Mouse (Mus musculus): ENCODE measurements around the gene Sfr1. TPM values are rescaled to one million over a fixed set of nuclear protein-coding genes. Genes with fewer than 3 reads are reported as not detected.

The Sfr1 gene
- polyA plus RNA-seq, 1 experiment from 2014 or later = 384 TPM

- Histone ChIP-seq H3K9ac (replicated peaks; ENCODE audit: low read length) (no peak overlapping the region), H3K4me3 (ENCODE audit: low read depth, low read length) (no peak overlapping the region), H3K4me1 (ENCODE audit: control insufficient read depth, insufficient read depth, low read length) (no peaks in the 10 kb centered on the region), H3K36me3 (replicated peaks; ENCODE audit: control insufficient read depth, insufficient read depth, low read depth, low read length) (no peaks in the 10 kb centered on the region), H3K27me3 (ENCODE audit: control insufficient read depth, insufficient read depth, low read length) (no peaks in the 10 kb centered on the region), H3K27ac (replicated peaks; ENCODE audit: low read depth, low read length) (no peak overlapping the region), H3K4me2 (ENCODE audit: low read depth, low read length) (no peak overlapping the region), H3K9me3 (replicated peaks; ENCODE audit: control insufficient read depth, low read length) (no peaks in the 10 kb centered on the region)
- WGBS = 91% methylated on average over 4 of the region's 4 CpGs
- ATAC-seq (replicated peaks; ENCODE audit: insufficient number of reproducible peaks, low FRiP score, low TSS enrichment, low read depth) = no peak
- DNase-seq (ENCODE audit: low spot score) = no peak
Observed at GRCm38 (mm10) chr19:47753921-47754320, 22.4 kb downstream of the Sfr1 start.

- H3K9me3 ChIP-seq (replicated peaks; ENCODE audit: control insufficient read depth, low read length) = no peaks in the 10 kb centered on the region
- no peak overlapping the region for H3K4me3 ChIP-seq (ENCODE audit: low read depth, low read length)
- no peaks in the 10 kb centered on the region for H3K27me3 ChIP-seq (ENCODE audit: control insufficient read depth, insufficient read depth, low read length)
- WGBS = 84% methylated on average over 9 of the region's 9 CpGs
- ATAC-seq (replicated peaks; ENCODE audit: insufficient number of reproducible peaks, low FRiP score, low TSS enrichment, low read depth) (no peak), DNase-seq (ENCODE audit: low spot score) (no peak)
- no peak overlapping the region for H3K4me2 ChIP-seq (ENCODE audit: low read depth, low read length)
- H3K4me1 ChIP-seq (ENCODE audit: control insufficient read depth, insufficient read depth, low read length) = no peaks in the 10 kb centered on the region
- no peak overlapping the region for H3K27ac ChIP-seq (replicated peaks; ENCODE audit: low read depth, low read length)
- H3K36me3 ChIP-seq (replicated peaks; ENCODE audit: control insufficient read depth, insufficient read depth, low read depth, low read length) = no peaks in the 10 kb centered on the region
- no peak overlapping the region for H3K9ac ChIP-seq (replicated peaks; ENCODE audit: low read length)
Observed at GRCm38 (mm10) chr19:47754931-47755330, 23.4 kb downstream of the Sfr1 start.

- no peaks in the 10 kb centered on the region for H3K36me3 ChIP-seq (replicated peaks; ENCODE audit: control insufficient read depth, insufficient read depth, low read depth, low read length)
- DNase-seq (ENCODE audit: low spot score) (no peak), ATAC-seq (replicated peaks; ENCODE audit: insufficient number of reproducible peaks, low FRiP score, low TSS enrichment, low read depth) (no peak)
- H3K4me3 ChIP-seq (ENCODE audit: low read depth, low read length) = no peak overlapping the region
- H3K4me2 ChIP-seq (ENCODE audit: low read depth, low read length) = no peak overlapping the region
- no peaks in the 10 kb centered on the region for H3K4me1 ChIP-seq (ENCODE audit: control insufficient read depth, insufficient read depth, low read length)
- 75% methylated on average over 19 of the region's 19 CpGs for WGBS
- H3K27me3 ChIP-seq (ENCODE audit: control insufficient read depth, insufficient read depth, low read length) = no peaks in the 10 kb centered on the region
- no peak overlapping the region for H3K27ac ChIP-seq (replicated peaks; ENCODE audit: low read depth, low read length)
- no peak overlapping the region for H3K9ac ChIP-seq (replicated peaks; ENCODE audit: low read length)
- no peaks in the 10 kb centered on the region for H3K9me3 ChIP-seq (replicated peaks; ENCODE audit: control insufficient read depth, low read length)
Observed at GRCm38 (mm10) chr19:47755625-47756024, 24.1 kb downstream of the Sfr1 start.

DNA sequence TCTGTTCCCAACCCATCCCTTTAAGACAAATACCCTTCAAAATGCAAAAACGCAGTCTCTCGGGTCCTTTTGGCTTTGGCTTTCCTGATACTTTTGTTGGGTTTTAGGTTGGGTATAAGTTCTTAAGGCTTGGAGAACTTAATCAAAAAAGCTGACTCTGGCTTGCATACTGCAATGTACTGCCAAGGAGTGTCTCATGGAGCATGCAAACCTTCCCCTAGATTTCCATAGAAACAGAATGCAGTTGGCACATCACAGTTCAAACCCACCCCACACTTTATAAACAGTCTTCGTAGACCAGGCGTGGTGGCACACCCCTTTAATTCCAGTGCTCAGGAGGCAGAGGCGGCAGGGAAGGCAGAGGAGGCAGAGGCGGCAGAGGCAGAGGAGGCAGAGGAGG lies 46.4 kb downstream of the Sfr1 start:
- no peak for ATAC-seq (replicated peaks; ENCODE audit: insufficient number of reproducible peaks, low FRiP score, low TSS enrichment, low read depth)
- Histone ChIP-seq H3K27ac (replicated peaks; ENCODE audit: low read depth, low read length) (no peak overlapping the region), H3K4me3 (ENCODE audit: low read depth, low read length) (no peak overlapping the region), H3K4me2 (ENCODE audit: low read depth, low read length) (no peak overlapping the region), H3K9ac (replicated peaks; ENCODE audit: low read length) (no peak overlapping the region), H3K36me3 (replicated peaks; ENCODE audit: control insufficient read depth, insufficient read depth, low read depth, low read length) (no peaks in the 10 kb centered on the region), H3K4me1 (ENCODE audit: control insufficient read depth, insufficient read depth, low read length) (no peaks in the 10 kb centered on the region), H3K9me3 (replicated peaks; ENCODE audit: control insufficient read depth, low read length) (no peaks in the 10 kb centered on the region), H3K27me3 (ENCODE audit: control insufficient read depth, insufficient read depth, low read length) (no peaks in the 10 kb centered on the region)
- DNase-seq (ENCODE audit: low spot score) = no peak
- WGBS = 78% methylated on average over 6 of the region's 6 CpGs

DNA sequence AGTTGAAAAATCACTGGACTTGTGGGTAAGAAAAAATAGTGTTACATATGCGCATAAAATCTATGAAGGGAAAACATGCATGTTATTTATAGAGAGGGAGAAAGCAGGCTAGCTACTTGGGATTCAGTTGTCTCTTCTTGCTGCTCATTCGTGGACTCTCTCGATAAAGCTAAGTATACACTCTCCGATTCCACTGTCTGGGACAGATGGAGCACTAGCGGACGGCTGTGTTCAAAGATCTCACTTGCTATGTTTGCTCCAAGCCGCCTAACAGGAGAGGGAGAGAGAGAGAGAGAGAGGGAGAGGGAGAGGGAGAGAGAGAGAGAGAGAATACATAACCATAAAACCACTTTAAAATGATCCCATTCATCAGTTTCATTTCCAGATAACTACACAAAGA lies 48.7 kb downstream of the Sfr1 start:
- Histone ChIP-seq H3K27ac (replicated peaks; ENCODE audit: low read depth, low read length) (no peak overlapping the region), H3K9ac (replicated peaks; ENCODE audit: low read length) (no peak overlapping the region), H3K4me2 (ENCODE audit: low read depth, low read length) (no peak overlapping the region), H3K27me3 (ENCODE audit: control insufficient read depth, insufficient read depth, low read length) (no peaks in the 10 kb centered on the region), H3K36me3 (replicated peaks; ENCODE audit: control insufficient read depth, insufficient read depth, low read depth, low read length) (no peaks in the 10 kb centered on the region), H3K4me3 (ENCODE audit: low read depth, low read length) (no peak overlapping the region), H3K4me1 (ENCODE audit: control insufficient read depth, insufficient read depth, low read length) (no peaks in the 10 kb centered on the region), H3K9me3 (replicated peaks; ENCODE audit: control insufficient read depth, low read length) (no peaks in the 10 kb centered on the region)
- ATAC-seq (replicated peaks; ENCODE audit: insufficient number of reproducible peaks, low FRiP score, low TSS enrichment, low read depth) = no peak
- WGBS = 91% methylated on average over 7 of the region's 7 CpGs
- DNase-seq (ENCODE audit: low spot score) = no peak

DNA sequence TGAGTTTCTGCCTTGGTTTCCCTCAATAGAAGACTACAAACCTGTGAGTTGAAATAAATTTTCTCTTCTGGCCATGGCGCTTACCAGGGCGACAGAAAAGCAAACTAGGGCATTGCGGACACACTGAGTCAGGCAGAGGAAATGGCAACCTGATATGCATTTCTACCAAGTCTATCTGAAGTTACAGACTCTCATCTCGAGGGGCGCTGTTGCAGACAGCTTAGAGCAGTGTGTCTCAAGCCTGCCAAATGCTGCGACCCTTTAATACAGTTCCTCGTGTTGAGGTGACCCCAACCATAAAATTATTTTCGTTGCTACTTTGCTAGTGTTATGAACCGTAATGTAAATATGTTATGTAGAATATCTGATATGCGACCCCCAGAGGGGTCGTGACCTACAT lies 49.5 kb downstream of the Sfr1 start:
- no peak overlapping the region for H3K4me2 ChIP-seq (ENCODE audit: low read depth, low read length)
- DNase-seq (ENCODE audit: low spot score) (no peak), ATAC-seq (replicated peaks; ENCODE audit: insufficient number of reproducible peaks, low FRiP score, low TSS enrichment, low read depth) (no peak)
- H3K9me3 ChIP-seq (replicated peaks; ENCODE audit: control insufficient read depth, low read length) = no peaks in the 10 kb centered on the region
- no peak overlapping the region for H3K9ac ChIP-seq (replicated peaks; ENCODE audit: low read length)
- H3K36me3 ChIP-seq (replicated peaks; ENCODE audit: control insufficient read depth, insufficient read depth, low read depth, low read length) = no peaks in the 10 kb centered on the region
- WGBS = 69% methylated on average over 11 of the region's 11 CpGs
- H3K27ac ChIP-seq (replicated peaks; ENCODE audit: low read depth, low read length) = no peak overlapping the region
- H3K4me3 ChIP-seq (ENCODE audit: low read depth, low read length) = no peak overlapping the region
- no peaks in the 10 kb centered on the region for H3K4me1 ChIP-seq (ENCODE audit: control insufficient read depth, insufficient read depth, low read length)
- no peaks in the 10 kb centered on the region for H3K27me3 ChIP-seq (ENCODE audit: control insufficient read depth, insufficient read depth, low read length)

DNA sequence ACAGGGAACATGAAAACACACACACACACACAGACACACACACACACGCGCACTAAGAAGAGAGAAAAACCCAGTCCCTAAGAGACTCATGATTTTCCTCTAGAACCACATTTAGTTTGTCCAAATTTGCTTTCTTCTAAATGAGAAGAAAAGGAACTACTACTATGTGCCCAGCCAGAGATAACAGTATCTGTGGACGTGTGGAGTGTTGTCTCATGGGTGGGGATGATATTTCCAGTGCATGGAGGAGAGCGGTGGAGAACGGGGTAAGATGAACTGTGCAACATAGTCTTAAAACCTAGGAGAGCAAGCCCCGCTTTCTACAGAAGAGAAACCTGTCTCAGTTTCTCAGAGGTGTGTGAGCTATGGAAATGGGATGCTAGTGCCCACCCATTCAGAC lies 52.4 kb downstream of the Sfr1 start:
- no peaks in the 10 kb centered on the region for H3K36me3 ChIP-seq (replicated peaks; ENCODE audit: control insufficient read depth, insufficient read depth, low read depth, low read length)
- 96% methylated on average over 6 of the region's 6 CpGs for WGBS
- H3K27me3 ChIP-seq (ENCODE audit: control insufficient read depth, insufficient read depth, low read length) = no peaks in the 10 kb centered on the region
- no peaks in the 10 kb centered on the region for H3K4me1 ChIP-seq (ENCODE audit: control insufficient read depth, insufficient read depth, low read length)
- H3K27ac ChIP-seq (replicated peaks; ENCODE audit: low read depth, low read length) = no peak overlapping the region
- no peak overlapping the region for H3K9ac ChIP-seq (replicated peaks; ENCODE audit: low read length)
- no peaks in the 10 kb centered on the region for H3K9me3 ChIP-seq (replicated peaks; ENCODE audit: control insufficient read depth, low read length)
- H3K4me3 ChIP-seq (ENCODE audit: low read depth, low read length) = no peak overlapping the region
- no peak for ATAC-seq (replicated peaks; ENCODE audit: insufficient number of reproducible peaks, low FRiP score, low TSS enrichment, low read depth)
- DNase-seq (ENCODE audit: low spot score) = no peak
- H3K4me2 ChIP-seq (ENCODE audit: low read depth, low read length) = no peak overlapping the region

Measured in embryonic facial prominence, embryonic 11.5 days (tissue).